Mouse (Mus musculus): ENCODE data around the gene Rnf123. TPM values are rescaled to one million over a fixed set of nuclear protein-coding genes. Genes with fewer than 3 reads are reported as not detected.

Gene Rnf123
- total RNA-seq (2021) = 10 to 100 TPM; 54.3 to 57.1 TPM
- long read RNA-seq, experiment 1, full-length matches to known transcripts = 7 of 25 reads
- long read RNA-seq, experiment 1, partial matches to known transcripts = 12 of 25 reads
- long read RNA-seq, experiment 1, other reads (novel, unspliced or antisense) = 6 of 25 reads
- long read RNA-seq, experiment 2, full-length matches to known transcripts = 3 of 14 reads
- long read RNA-seq, experiment 2, partial matches to known transcripts = 6 of 14 reads
- long read RNA-seq, experiment 2, other reads (novel, unspliced or antisense) = 5 of 14 reads

DNA sequence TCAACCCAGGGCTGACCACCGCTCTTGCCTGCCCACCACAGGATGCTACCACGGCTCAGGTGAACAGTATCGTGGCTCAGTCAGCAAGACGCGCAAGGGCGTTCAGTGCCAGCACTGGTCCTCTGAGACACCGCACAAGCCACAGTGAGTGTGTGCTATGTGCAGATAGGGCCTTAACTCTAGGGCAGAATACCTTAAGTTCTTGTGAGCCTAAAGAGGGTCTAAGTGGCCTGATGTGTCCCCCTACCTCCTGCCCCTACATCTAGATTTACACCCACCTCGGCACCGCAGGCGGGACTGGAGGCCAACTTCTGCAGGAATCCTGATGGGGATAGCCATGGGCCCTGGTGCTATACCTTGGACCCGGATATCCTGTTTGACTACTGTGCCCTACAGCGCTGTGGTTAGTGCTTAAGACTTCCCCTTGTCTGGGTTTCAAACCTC, at the start of gene Rnf123:
TSS of gene Rnf123 (minus strand) at position 359 of the 444 bp plus-strand sequence.
- no peak for DNase-seq

DNA sequence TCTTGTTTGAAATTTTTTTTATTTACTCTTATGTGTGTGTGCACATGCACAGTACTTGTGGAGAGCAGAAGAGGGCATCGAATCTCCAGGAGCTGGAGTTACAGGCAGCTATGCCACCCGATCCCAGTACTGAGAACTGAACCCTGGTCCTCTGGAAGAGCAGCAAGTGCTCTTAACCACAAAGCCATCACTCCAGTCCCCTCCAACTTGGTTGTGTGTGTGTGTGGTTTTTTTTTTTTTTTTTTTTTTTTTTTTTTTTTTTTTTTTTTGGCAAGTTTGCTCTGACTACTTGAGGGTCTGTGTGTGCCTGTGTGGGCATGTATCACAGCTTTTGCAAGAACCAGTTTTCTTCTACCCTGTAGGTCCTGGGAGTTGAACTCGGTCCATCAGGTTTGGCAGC, 49.2 kb upstream of the Rnf123 start:
- no peak for DNase-seq

DNA sequence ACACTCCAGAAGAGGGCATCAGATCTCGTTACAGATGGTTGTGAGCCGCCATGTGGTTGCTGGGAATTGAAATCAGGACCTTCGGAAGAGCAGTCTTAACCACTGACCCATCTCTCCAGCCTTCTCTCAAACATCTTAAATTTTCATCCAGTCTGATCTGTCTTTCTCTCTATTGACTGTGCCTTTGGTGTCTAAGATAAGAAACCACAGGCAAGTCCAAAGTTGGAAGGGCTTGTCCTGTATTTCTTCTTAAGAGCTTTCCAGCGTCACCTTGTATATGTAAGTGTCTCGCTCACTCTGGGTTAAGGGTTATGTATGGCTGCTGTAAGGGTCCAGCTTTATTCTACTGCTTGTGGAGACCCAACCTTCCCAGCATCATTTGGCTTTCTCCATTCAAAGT, 48.4 kb upstream of the Rnf123 start:
- DNase-seq = no peak

DNA sequence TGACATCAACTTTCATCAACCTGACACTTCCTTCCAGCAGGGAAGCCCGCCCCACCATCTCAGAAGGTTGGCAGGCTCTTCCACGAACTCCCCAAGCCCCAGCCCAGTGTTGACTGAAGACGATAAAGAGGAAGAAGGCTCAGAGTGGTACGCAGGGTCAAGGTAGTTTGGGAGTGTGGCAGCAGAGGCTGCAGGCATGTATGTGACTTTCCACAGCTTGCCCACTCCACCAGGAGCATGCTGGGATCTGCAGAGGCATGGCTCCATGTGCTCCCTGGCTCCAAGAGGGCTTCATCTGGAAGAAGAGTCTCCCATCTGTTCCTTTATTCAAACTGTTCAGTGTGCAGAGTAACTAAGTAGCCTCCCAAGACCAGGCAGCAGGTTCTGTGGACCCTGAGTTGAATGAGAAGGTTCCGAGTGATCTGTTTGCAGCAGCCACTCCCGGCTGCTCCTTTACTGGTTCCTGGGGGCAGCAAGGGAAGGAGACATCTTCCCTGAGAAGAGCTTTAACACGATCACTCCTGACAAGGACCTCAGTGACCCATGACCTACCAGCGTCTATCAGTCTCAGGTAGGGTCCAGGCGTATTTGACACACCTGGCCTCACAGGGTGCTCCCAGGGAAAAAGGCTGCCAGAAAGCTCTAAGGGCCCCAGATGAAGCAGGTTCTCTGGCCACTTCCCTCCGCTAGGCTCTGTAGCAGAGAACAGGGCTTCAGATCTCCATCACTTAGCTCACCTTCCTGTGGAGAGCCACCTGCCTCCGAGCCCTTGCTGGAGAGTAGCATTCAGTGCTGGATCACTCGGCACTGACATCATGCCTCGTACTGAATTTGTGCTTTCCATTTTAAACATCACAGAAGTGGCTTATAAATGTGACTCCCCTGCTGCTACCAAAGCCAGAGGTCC, 46.1 kb upstream of the Rnf123 start:
- DNase-seq = no peak

DNA sequence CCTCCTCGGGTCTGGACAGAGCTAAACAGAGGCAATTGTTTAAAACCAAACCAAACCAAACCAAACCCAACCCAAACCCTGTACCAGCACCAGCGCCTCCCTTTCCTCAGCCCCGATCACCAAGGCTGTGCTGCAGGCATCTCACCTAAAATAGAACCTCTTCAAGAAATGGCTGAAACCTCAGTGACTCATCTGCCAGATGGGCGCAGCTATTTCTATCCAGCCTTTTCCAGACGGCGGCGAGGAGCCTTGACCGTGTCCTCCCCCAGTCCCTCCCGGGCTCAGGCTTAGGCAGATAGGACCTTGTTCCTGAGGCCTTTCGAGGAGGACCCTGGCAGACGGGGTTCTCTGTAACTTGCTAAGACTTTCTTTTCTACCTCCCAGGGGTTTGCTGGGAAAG, 45.1 kb upstream of the Rnf123 start:
- peak; percentile 44 to 72 for DNase-seq

DNA sequence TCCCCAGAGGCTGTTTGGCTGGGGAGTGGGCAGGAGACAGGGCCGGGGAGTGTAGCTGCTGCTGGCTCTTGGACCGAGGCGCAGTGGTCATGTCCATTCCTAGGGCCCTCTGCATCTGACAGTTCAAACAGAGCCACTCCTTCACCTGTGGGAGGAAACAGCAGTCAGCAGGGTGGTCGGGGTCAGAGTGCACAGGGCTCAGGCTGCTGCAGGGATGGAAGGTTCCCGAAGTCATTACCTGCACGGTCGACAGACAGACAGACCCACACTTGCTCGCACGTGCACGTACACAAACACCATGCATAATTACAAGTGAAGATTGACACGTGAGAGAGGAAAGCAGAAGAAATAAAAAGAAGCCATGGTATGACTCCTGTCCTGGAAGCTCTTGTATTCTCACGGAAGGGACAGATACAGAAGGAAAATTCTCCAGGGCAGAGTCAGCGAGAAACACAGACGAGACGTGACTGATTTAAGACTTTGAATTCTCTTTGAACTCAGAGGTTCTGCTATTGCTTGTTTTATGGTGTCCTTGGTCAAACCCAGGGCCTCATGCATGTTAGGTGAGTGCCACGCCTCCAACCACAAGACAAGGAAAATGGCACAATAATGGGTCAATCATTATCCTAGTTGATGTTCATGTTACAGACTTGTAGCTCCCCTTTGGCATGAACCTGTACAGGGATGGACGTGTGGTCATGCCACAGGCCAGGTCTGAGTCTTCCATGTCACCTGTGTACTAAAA, 43.5 kb upstream of the Rnf123 start:
- DNase-seq = no peak

DNA sequence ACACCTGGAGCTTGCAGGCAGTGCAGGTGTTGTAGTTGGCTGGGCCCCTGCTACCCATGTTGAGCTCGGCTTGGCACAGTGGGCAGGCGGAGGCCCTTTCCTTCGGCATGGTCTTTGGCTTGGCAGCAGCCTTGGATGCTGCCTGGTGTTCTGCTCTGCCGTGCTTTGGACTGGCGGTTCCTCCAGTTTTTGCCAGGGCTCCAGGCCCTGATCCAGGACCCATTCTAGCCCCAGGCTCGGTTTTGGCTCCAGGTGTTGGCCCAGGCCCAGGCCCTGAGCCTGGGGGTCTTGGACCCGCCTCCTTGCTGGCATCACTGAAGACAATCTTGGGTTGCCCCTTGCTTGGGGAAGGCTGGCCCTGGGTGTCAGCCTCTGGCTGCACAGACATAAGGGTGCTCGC, 42.6 kb upstream of the Rnf123 start:
- DNase-seq = no peak

DNA sequence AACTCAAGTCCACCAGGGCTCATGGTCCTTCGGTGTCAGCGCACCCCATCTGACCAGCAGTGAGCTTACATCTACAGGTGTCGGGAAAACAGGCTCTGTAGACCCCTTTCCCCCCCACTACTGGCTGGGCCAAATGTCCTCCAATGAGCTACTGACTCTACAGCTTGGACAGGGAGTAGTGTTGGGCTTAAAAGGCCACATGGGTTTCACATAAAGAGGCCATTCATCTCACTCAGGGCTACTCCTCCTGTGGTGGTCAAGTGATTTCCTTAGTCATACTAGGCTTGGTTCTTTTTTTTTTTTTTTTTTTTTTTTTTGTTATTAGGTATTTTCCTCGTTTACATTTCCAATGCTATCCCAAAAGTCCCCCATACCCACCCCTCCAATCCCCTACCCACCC, 40.8 kb upstream of the Rnf123 start:
- no peak for DNase-seq

DNA sequence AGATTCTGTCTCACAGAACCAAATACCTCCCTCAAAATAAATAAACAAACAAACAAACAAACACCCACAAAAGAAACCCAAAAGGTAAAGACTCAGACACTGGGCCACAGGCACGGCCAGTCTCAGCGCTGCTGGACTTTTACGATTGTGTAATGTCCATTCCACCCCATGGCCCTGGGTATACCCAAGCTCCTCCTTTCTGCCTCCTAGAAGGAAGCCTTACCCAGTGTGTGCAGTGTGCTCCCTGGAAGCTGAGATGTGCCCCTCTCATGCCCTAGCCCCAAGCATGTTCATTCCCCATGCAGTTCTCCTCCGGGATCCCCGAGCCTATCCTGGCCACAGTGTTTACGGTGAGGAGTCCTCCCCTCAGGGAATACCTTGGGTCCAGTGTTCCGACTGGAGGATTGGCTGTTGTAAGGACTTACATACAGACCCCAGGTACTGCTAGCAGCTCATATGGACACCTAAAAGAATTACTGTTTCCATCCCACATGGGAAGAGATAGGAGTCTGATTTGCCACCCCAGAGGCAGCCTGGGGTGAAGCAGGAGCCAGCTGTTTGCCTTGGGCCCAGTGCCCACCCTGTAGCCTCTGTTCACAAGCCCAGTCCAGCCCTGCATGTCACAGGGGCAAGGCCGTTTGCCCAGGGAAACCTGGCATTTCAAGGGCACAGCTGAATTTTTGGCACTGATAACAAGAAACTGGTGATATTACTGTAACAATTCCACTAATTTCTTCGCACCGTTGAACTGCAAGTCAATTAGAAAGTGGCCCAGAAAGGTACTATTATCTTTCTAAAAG, 38.2 kb upstream of the Rnf123 start:
- DNase-seq = peak; percentile 86 to 88

DNA sequence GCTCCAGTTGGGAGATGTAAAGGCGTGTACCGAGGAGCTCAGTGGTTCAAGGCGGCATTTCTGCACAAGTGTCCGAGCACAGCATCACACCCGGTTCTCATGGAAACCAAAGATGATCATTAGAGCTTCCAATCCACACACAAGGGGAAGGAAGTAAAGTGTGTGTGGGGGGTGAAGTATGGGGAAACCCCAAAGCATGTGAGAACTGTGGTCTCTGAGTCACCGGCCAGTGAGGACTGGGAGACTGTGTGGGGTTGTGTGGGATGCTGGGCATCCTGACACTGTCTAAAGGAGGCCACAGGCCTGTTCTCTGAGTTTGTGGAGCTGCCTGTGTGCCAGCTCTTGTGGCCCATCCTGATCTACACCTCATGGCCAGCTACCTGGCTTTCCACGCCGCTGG, 37.5 kb upstream of the Rnf123 start:
- DNase-seq = peak in 1 of 2 experiments; percentile 28

DNA sequence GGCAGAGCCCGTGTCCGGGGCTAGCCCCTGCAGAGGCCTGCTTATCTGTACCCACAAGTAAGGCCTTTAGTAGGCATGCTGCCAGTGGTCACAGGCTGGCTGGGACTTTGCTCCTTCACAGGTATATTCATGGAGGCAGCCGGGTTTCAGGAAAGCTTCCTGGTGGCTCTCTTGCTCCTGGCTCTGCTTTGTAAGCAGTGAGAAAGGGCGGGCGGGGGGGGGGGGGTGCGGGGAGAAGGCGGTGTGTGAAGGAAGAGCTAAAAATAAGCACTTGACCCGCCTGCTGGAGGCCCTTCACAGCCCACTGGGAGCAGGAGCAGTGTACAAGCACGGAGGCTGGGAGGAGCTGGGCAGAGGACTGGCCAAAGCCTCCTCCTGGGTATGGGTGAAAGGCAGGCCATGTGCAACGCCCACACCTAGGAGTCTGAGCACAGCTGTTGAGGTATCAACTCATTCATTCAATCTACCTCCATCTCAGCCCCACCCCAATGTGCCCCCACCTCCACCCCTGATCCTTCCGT, 36.8 kb upstream of the Rnf123 start:
- DNase-seq = peak; percentile 53 to 57

DNA sequence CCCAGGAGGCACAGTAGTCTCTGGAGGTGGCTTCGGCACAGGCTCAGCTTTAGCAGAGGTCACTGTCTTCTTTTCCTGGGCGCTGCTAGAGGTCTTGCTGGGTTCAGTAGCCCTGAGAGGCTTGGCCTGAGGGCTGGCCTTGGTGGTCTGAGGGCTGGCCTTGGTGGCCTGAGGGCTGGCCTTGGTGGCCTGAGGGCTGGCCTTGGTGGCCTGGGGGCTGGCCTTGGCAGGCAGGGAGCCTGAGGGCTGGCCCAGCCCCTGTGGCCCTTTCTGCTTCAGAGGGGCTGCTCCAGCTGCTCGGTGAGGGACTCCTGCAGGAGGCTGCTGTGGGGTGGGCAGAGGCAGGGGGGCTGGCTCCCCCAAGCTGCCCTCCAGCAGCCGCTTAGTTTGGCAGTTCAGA, 34.0 kb upstream of the Rnf123 start:
- DNase-seq = peak; percentile 85 to 89

DNA sequence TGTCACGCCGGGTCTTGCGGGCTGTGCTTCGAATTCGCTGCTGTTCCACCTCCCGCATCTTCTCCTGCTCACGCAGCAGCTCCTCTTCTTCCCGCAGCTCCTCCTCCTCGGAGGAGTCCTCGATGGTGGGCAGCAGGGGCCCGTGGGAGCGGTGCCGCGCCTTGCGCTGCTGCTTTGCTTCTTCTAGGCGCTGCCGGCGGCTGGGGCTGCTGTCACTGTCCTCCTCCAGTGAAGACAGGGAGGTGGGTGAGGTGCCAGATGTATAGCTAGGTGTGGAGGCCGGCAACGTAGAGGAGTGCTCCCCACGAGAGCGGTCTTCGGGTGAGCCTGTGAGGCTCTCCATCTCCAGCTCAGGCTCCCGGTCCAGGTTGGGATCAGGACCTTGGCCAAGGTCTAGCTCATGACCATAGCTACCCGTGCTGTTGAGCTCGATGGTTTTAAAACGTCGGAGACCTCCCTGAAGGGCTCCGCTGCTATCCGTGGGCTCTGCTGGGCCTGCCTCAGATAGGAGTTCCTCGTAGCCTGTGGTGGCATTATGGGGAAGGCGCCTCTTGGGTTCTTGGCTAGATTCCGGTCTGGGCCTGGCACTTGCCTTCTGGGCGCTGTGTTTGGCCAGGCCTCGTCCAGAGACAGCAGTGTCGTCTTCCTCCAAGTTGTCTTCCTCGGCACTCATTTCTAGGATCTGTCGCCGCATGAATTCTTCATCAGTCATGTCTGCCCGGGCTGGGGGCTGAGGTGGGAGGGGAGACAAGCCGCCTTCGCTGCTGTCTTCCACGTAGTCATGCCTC, 32.3 kb upstream of the Rnf123 start:
- DNase-seq = no peak

DNA sequence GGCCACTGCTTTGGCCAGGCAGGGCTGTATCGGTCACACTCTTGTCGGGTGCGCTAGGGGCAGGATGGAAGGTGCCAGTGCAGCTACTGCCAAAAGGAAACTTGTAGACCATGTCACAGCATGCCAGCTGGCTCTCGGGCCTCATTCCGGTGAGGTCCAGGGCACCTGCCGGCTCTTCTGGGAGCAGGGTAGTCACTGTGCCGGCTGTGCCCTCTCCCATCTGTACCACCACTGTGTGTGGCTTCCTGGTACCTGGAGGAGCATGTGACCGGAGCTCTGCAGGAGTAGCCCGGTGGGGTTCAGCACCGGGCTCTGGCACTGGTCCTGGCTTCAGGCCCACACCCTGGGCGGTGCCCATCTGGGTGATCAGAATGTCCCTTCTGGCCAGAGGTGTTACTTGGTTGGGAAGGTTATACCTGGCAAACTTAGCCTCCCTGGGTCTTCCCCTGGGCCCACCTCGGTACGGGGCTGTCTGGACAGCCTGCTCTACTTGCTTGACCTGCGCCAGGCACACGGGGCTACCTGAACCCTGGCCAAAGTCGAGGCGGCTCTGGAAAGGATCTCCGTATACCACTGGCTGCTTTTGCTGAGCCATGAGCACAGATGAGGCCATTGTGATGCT, 29.7 kb upstream of the Rnf123 start:
- DNase-seq = no peak

DNA sequence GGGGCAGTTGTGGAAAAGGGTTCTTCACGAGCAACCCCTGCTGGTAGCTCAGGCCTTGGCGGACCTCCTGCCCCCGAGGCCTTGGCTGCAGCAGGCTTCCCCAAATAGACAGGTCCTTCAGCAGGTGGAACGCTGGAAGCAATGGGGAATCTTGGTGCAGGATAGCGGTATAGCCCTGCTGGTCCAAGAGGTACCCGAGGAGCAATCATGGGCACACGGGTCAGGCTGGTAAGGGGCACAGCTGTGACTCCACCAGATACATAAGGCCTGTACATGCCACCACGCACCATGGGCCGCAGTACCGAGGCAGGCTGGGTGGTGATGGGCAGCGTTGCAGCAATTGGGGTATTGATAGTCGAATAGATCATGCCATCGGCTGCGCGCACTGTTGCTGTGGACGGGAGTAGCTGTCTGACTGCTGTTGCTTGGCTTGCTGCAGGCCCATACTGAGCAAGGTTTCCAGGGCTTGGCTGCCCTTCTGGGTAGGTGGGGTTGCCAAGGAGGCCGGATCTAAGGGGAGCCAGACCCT, 28.5 kb upstream of the Rnf123 start:
- DNase-seq = no peak

DNA sequence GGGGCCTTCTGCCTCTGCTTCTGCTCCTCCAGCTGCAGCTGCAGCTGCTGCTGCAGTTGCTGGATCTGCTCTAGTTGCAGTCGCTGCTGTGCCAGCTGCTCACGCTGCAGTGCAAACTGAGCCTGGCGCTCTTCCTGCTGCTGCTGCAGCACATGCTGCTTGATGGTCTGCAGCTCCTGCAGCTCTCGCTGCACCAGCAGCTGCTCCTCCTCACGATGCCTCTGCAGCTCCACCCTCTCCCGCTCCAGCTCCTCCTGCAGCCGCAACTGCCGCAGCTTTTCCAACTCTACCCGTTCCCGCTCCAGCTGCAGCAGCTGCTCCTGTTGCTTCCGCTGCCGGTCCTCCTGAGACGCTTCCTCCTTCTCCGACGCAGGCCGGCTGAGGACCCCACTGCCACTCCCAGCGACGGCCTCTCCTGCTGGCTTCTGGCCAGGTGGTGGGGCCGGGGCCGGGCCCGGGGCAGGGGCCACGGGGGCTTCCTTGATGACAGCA, 28.0 kb upstream of the Rnf123 start:
- no peak for DNase-seq

DNA sequence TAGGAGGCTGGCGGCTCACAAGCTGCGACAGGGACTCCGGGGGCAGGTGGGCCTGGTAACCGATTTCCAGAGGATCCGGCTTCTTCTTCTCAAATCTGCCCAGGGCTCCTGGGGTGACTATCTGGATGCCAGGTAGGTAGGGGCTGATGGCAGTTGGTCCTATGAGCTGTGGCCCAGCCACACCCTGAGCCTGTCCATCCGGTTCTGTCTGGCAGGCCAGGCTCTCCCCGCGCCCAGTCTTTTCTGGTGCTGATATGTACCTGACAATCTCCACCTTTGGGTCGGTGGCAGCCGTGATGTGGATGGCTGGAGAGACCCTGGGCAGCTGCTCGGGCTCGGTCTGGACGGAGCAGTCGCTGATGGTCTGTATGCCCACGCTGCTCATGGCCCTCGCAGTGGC, 27.0 kb upstream of the Rnf123 start:
- no peak for DNase-seq

DNA sequence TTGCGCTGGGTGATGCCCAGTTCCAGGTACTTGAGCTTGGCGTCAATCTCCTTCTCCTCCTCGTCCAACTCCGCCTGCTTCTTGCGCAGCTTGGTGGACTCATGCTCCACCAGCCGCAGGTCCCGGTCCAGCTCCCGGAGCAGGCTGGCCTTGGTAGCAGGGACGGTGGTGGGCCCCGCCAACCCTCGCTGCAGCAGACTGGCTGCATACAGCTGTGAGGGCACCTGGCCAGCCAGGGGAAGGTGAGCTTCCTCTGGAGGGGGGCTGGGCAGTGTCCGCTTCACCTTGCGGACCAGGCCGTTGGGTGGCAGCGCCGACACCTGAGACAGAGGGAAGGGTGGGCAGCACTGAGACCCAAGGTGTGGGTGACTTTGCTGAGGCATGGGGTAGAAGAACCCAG, 24.7 kb upstream of the Rnf123 start:
- no peak for DNase-seq

DNA sequence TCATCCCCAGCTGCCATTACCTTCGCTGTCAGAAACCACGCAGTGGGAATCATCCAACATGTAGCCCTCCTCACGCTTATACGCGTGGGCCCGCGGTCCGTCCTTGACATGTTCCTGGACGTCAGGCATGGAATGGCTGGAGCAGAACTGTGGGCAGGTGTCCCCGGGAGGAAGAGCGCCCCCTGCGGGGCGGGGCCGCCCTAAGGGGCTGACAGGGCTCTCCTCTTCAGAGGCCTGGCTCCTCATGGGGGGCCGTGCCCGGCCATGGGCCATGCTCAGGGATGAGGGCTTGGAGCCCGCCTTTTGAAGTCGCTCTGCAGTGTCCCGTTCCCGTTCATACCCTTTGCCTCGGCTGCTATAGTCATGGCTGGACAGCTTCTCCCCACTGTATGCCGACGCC, 22.9 kb upstream of the Rnf123 start:
- DNase-seq = no peak

DNA sequence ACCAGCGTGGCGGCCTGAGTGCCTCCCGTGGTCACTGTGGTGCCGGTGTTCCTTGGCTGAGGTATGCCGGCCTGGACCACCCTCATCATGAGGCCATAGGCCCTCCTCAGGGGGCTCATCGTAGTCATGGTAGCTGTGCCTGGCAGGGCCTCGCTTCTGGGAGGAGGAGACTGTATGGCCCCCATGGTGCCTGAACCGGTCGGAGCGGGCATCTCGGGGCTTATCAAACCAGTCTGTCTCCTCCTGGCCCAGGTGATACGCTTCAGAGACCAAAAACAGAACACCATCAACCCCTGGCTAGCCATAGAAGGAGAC, 22.4 kb upstream of the Rnf123 start:
- DNase-seq = no peak
